Mouse (Mus musculus) neutrophil, adult 5-6 weeks (primary cell): Measurements from ENCODE around the gene Gm28308. TPM values are rescaled to one million over a fixed set of nuclear protein-coding genes. Genes with fewer than 3 reads are reported as not detected.

Experiments
- ATAC-seq: fragments of 151-379, 151-347 bp; 2 replicates; pipeline ENCODE4 v1.8.0; 2017; ENCODE audit warnings: mild to moderate bottlenecking, moderate TSS enrichment; ENCODE audit not compliant: insufficient number of reproducible peaks, poor library complexity, low FRiP score, severe bottlenecking; ENCODE audit errors: extremely low read depth
- total RNA-seq: library from RNA; stranded (forward); fragments of 200-1000 nt; gene quantifications from 2 replicates; pipeline ENCODE4 v1.2.3, GENCODE M21; 2017

Gene Gm28308
- total RNA-seq, 1 experiment from 2014 or later, result not detected

- ATAC-seq, result no peak
These were observed 35.9 kb downstream of the Gm28308 start, which contains the start of gene 5730596B20Rik for GRCm38 (mm10) chr6:52177061-52177735. 5730596B20Rik (plus strand) TSS chr6:52177498.

GRCm38 (mm10) chr6:52176391-52176790 lies 36.7 kb downstream of the Gm28308 start:
- ATAC-seq, result no peak

GRCm38 (mm10) chr6:52175864-52176263 lies 37.3 kb downstream of the Gm28308 start:
- ATAC-seq, result no peak

- ATAC-seq, result no peak
These were observed 38.0 kb downstream of the Gm28308 start for GRCm38 (mm10) chr6:52174968-52175751.

- no peak for ATAC-seq
These were observed 39.5 kb downstream of the Gm28308 start for GRCm38 (mm10) chr6:52173648-52174047.

DNA sequence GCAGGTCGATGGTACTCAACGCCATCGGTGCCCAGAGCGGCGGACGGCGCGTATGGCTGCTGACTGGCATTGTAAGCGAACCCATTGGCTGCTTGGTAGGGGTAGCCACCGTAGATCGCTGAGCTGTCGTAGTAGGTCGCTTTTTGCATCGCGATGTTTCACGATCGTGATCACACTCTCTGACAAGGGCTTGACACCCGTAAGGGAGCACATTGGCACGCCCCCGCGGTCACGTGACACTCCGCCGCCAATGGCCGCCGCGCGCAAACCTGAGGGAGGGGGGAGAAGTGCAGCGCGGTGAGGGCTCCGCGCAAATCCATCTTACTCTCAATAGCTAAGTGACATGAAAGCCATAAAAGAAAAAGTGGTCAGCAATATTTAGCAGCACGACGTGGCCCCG lies 40.6 kb downstream of the Gm28308 start:
- no peak for ATAC-seq

DNA sequence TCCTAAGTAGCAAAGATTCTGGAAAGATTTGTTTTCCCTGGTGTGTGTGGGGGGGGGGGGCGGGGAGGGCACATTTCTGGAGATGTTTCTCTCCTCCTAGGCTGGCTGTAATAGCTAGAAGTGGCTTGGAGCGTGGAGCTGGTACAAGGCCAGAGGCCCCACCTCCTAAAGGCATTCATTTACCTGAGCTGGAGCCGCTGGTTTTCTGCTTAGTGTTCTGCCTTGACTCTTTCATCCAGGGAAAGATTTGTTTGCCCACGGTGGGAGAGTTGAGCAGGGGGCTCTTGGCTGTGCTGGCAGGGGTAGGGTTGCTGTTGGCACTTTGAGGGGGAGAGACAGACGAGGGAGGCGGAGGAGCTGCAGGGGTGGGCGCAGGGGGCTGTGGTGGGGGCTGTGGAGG lies 41.2 kb downstream of the Gm28308 start:
- no peak for ATAC-seq

DNA sequence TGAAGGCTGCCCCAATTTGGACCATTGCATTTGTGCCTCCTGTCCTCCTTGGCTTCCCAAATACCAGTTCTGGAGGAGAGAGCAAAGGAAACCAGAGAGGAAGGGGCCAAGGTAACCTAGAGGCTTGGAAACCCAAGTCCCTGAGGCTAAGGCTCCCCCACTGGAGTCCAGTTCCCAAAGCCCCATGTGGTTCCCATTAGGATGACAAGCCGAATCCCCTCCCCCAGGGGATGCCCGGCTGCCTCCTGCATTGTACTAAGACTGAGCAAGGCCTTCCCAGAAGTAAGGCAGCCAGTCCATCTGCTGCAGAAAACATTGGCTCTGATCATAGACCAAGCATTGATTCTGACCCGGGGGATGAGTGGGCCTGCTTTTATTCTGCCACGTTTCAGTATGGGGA lies 41.8 kb downstream of the Gm28308 start:
- no peak for ATAC-seq

GRCm38 (mm10) chr6:52170898-52171223 lies 42.3 kb downstream of the Gm28308 start:
- ATAC-seq, result no peak

GRCm38 (mm10) chr6:52170166-52170897 lies 42.8 kb downstream of the Gm28308 start:
- ATAC-seq, result no peak

GRCm38 (mm10) chr6:52169499-52170165 lies 43.5 kb downstream of the Gm28308 start:
- no peak for ATAC-seq

DNA sequence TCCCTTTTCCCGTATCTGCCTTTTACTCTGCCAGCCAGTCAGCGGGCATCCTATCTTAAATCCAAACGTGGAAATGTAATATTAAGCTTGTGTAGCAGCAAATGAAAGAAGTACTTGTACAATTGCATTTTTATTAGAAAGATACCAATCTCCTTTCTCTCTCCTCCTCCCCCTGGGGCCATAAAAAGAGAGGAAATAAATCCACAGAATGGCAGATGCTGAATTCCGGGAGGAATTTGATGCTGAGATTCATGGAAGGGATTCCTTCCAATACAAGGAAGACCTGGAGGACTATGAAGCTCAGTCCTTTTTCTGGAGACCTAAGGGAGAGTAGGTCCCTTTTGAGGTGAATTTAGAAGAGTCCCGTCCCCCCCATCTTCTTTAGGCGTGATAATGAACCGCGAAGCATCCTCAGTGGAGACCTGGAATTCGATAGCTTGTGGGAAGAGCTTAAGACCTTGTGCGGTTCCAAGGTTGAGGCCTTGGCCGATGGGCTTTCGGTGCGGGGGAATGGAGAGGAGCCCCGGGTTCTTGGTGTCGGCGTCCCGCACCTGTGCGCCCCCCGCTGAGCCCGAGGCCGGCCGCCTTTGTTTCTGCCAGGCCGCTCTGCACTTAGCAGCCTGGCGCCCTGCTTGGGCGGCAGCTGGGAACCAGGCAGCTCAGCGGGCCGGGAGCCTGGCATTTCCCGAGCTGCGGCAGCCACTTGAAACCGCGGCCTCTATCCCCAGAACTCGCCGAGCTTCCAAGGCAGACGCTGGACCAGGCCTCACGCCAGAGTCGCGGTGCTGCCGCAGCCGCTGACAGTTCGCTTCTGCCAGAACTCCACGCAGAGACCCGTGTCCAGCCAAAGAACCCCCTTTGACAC lies 44.7 kb downstream of the Gm28308 start:
- ATAC-seq, result no peak

DNA sequence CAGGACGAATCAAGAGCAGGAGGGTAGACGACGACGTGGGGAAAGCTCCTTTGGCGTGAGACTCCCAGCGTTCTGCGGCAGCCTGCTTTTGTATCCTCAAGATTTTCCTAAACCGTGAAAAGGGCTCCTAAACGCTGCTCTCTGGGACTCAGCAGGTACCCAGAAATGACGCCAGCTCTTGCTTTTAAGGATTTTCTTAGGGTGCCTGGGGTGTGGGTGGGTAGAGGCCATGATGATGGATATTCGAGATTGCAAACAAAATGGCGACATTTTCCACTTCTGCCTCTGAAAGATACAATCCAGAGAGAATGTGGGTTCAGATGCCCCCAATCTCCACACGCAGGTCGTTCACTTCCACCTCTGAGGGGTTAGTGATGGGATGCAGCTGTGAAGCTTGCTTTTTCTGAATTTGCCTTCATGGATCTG lies 45.4 kb downstream of the Gm28308 start:
- no peak for ATAC-seq

GRCm38 (mm10) chr6:52167176-52167575 lies 46.0 kb downstream of the Gm28308 start:
- no peak for ATAC-seq

DNA sequence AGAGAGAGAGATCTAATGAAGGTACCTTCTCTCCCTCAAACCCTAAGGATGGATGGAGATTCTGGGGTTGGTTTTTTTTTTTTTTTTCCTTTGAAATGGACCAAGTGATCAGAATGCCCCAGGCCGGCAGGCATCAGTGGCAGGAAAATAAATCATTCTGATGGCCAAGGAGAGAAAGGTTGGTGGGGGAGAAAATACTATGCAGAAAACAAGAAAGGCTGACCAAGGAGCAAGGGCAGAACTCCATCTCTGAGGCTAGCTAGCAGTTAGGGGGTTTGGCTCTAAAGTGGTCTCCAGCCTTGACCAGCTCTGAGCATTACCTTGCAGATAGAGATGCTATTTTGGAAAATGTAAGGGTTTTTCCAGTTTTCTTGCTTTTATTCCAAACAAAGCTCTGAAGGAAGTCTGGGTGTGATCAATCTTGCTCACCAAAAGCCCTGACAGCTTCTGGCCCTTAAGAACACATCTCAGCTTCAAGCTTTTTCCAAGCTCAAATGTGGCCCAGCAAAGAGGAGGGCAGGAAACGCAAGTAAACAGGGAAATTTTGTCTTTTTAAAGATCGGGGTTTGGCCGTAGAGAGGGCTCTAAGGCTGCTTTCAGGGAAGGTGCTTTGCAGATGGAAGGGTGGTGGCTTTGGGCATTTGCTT lies 46.6 kb downstream of the Gm28308 start:
- ATAC-seq, result no peak

DNA sequence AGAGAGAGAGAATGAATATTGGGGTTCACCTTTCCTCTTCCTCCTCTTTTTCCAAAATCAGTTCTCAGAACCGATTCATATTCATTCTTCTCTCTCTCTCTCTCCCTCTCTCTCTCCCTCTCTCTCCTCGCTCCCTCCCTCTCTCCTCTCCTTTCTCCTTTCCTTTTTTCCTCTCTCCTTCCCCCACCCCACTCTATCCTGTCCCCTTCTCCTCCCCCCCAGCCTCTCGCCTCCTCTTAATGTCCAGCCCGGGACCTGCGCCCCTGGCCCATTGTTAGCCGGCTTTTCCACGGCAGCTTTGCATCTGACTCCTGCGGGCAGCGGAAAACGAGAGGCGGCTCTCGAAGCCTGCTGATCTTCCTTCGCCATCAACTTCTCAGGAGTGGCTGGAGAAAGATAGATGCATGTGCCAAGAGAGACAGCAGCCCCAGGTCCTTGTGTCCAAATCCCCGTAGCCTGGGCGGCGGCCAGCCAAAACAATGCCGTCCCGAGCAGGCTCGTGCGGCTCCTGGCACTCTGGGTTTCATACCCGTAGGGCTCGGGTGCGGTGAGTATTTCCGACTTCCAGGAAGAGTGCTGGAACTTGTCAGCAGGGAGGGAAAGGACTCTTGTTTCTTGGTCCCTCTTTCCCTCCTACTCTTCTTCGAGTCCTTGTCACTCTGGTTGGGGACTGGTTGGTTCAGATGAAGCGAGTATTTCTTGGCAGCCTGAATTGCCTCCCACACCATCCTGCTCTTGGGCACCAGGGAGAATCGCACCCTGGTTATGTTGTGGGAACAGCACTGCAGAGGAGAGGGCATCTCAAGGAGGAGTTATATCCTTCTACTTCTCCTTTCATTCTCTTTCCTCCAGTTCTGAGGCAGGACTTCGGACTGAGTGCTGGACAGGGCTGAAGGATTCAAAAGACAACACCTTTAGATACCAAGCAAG lies 47.4 kb downstream of the Gm28308 start:
- ATAC-seq, result no peak
